Mouse (Mus musculus) urinary bladder, postnatal 14 days (tissue): Measurements from ENCODE around the gene Lsamp.

Experiments
- DNase-seq: peaks from one replicate; pipeline ENCODE4 v3.0.0; 2021; ENCODE audit warnings: low spot score

The Lsamp gene

GRCm38 (mm10) chr16:41777586-41777985 is 1793.4 kb downstream of the Lsamp start:
- DNase-seq, result peak; percentile 10

- DNase-seq, result no peak
Measured at GRCm38 (mm10) chr16:41785600-41785999, 1801.4 kb downstream of the Lsamp start.

GRCm38 (mm10) chr16:41786704-41787103 is 1802.5 kb downstream of the Lsamp start:
- no peak for DNase-seq

- DNase-seq, result no peak
Measured at GRCm38 (mm10) chr16:41787146-41787545, 1803.0 kb downstream of the Lsamp start.

GRCm38 (mm10) chr16:41790016-41790415 is 1805.9 kb downstream of the Lsamp start:
- DNase-seq, result no peak

- no peak for DNase-seq
Measured at GRCm38 (mm10) chr16:41820369-41820768, 1836.2 kb downstream of the Lsamp start.

GRCm38 (mm10) chr16:41826899-41827604 is 1842.9 kb downstream of the Lsamp start:
- no peak for DNase-seq

GRCm38 (mm10) chr16:41827605-41827948 is 1843.4 kb downstream of the Lsamp start:
- no peak for DNase-seq

- DNase-seq, result no peak
Measured at GRCm38 (mm10) chr16:41834637-41835036, 1850.5 kb downstream of the Lsamp start.

GRCm38 (mm10) chr16:41835745-41836144 is 1851.6 kb downstream of the Lsamp start:
- no peak for DNase-seq

- DNase-seq, result no peak
Measured at GRCm38 (mm10) chr16:41839751-41840404, 1855.7 kb downstream of the Lsamp start.

- no peak for DNase-seq
Measured at GRCm38 (mm10) chr16:41846903-41847302, 1862.7 kb downstream of the Lsamp start.

GRCm38 (mm10) chr16:41871917-41872593 is 1887.9 kb downstream of the Lsamp start:
- DNase-seq, result no peak

- no peak for DNase-seq
Measured at GRCm38 (mm10) chr16:41888546-41889165, 1904.5 kb downstream of the Lsamp start.

GRCm38 (mm10) chr16:41900783-41901182 is 1916.6 kb downstream of the Lsamp start:
- DNase-seq, result no peak

- no peak for DNase-seq
Measured at GRCm38 (mm10) chr16:41903654-41904053, 1919.5 kb downstream of the Lsamp start.

- DNase-seq, result no peak
Measured at GRCm38 (mm10) chr16:41912584-41913193, 1928.5 kb downstream of the Lsamp start.

GRCm38 (mm10) chr16:41913346-41913745 is 1929.2 kb downstream of the Lsamp start:
- no peak for DNase-seq

GRCm38 (mm10) chr16:41916342-41916741 is 1932.2 kb downstream of the Lsamp start:
- DNase-seq, result no peak

GRCm38 (mm10) chr16:41917057-41917821 is 1933.1 kb downstream of the Lsamp start:
- DNase-seq, result no peak

GRCm38 (mm10) chr16:41929546-41929945 is 1945.4 kb downstream of the Lsamp start:
- DNase-seq, result no peak

GRCm38 (mm10) chr16:41935701-41936100 is 1951.5 kb downstream of the Lsamp start:
- DNase-seq, result no peak
